Mouse (Mus musculus): ENCODE results near the gene Pyroxd2. TPM values are rescaled to one million over a fixed set of nuclear protein-coding genes. Genes with fewer than 3 reads are reported as not detected.

The Pyroxd2 gene
- polyA plus RNA-seq, 1 experiment from 2014 or later, result 4.3 TPM

DNA sequence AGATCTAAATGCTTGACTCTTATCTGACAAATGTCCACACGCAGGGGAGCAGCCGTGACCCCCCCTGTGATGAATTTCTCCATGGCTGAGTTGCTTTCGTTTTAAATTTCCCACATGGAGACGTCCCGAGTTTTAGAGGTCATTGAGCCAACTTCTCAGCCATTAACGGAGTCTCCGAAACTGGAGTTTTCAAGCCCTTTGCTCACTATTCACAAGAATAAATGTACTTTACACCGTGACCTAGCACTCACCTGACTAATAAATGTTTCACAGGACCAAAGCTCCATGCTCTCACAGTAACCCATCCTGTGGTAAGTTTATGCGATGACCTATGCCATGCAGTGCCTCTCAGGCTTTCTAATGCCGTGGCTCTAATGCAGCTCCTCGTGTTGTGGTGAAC is 2.4 kb downstream of the Pyroxd2 start:
- Histone ChIP-seq H3K4me1 (ENCODE audit: insufficient read depth, low read depth, low read length) (peaks cover 5% of the 10 kb centered on the region; the same call in 1 of the 2 replicates), H3K4me3 (ENCODE audit: low read depth, low read length) (no peak overlapping the region), H3K4me2 (replicated peaks; ENCODE audit: low read depth, low read length) (no peak overlapping the region), H3K27me3 (replicated peaks; ENCODE audit: insufficient read depth, low read length) (no peaks in the 10 kb centered on the region), H3K9me3 (ENCODE audit: low read length) (no peaks in the 10 kb centered on the region), H3K9ac (replicated peaks; ENCODE audit: low read depth) (no peak overlapping the region), H3K27ac (ENCODE audit: low read length) (no peak overlapping the region), H3K36me3 (ENCODE audit: insufficient read depth, low read length) (no peaks in the 10 kb centered on the region)
- no peak for TF ChIP-seq CTCF (IDR thresholded peaks at IDR 0.05)
- no peak for TF ChIP-seq EP300 (IDR thresholded peaks at IDR 0.05)
- no peak for ATAC-seq
- DNase-seq (ENCODE audit: low spot score), result no peak
- 59% methylated on average over 11 of the region's 11 CpGs for WGBS

DNA sequence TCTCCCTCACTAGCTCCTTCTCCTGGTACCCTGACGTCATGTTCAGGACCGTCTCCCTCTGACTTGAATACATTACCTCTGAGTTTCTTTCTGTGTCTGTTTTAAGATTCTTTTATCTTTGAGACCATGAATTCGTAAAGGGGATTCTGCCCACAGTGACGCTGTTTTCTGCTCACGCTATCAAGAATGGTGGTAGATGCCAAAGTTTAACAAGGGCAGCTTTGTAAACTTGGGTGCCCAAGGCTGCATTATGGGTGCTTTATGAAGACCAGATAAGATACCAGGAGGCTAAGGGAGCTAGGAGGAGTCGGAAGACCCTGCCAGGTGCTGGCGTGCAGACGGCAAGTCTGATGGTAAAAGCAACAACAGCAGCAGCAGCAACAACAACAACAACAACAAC is 5.9 kb downstream of the Pyroxd2 start:
- no peak for DNase-seq (ENCODE audit: low spot score)
- no peaks in the 10 kb centered on the region for H3K36me3 ChIP-seq (ENCODE audit: insufficient read depth, low read length)
- H3K27me3 ChIP-seq (replicated peaks; ENCODE audit: insufficient read depth, low read length), result no peaks in the 10 kb centered on the region
- no peak overlapping the region for H3K9ac ChIP-seq (replicated peaks; ENCODE audit: low read depth)
- H3K9me3 ChIP-seq (ENCODE audit: low read length), result no peaks in the 10 kb centered on the region
- no peak overlapping the region for H3K27ac ChIP-seq (ENCODE audit: low read length)
- no peak overlapping the region for H3K4me3 ChIP-seq (ENCODE audit: low read depth, low read length)
- H3K4me2 ChIP-seq (replicated peaks; ENCODE audit: low read depth, low read length), result no peak overlapping the region
- peaks cover under 1% of the 10 kb centered on the region; the same call in 1 of the 2 replicates for H3K4me1 ChIP-seq (ENCODE audit: insufficient read depth, low read depth, low read length)
- WGBS, result 91% methylated on average over 8 of the region's 8 CpGs
- no peak for TF ChIP-seq CTCF (IDR thresholded peaks at IDR 0.05)
- ATAC-seq, result no peak

DNA sequence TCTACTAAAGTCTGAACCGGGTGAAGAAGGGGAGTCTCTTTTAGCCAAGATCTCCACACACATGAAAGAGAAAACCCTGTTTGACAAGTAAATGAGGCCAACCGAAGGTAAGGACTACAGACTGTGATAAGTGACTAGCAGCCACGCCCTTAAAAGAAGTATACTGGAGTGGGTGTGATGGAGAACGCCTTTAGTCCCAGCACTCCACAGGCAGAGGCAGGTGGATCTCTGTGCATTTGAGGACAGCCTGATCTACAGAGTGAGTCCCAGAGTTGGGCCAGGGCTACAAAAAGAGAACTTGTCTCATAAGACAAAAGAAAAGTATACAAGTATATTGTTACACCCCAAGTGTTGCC is 6.7 kb downstream of the Pyroxd2 start:
- H3K4me1 ChIP-seq (ENCODE audit: insufficient read depth, low read depth, low read length), result no peaks in the 10 kb centered on the region
- no peaks in the 10 kb centered on the region for H3K9me3 ChIP-seq (ENCODE audit: low read length)
- DNase-seq (ENCODE audit: low spot score), result no peak
- no peak for TF ChIP-seq CTCF (IDR thresholded peaks at IDR 0.05)
- no peak overlapping the region for H3K27ac ChIP-seq (ENCODE audit: low read length)
- no peak overlapping the region for H3K4me2 ChIP-seq (replicated peaks; ENCODE audit: low read depth, low read length)
- no peaks in the 10 kb centered on the region for H3K27me3 ChIP-seq (replicated peaks; ENCODE audit: insufficient read depth, low read length)
- H3K9ac ChIP-seq (replicated peaks; ENCODE audit: low read depth), result no peak overlapping the region
- 61% methylated on average over 4 of the region's 4 CpGs for WGBS
- no peak overlapping the region for H3K4me3 ChIP-seq (ENCODE audit: low read depth, low read length)
- ATAC-seq, result no peak
- no peaks in the 10 kb centered on the region for H3K36me3 ChIP-seq (ENCODE audit: insufficient read depth, low read length)

DNA sequence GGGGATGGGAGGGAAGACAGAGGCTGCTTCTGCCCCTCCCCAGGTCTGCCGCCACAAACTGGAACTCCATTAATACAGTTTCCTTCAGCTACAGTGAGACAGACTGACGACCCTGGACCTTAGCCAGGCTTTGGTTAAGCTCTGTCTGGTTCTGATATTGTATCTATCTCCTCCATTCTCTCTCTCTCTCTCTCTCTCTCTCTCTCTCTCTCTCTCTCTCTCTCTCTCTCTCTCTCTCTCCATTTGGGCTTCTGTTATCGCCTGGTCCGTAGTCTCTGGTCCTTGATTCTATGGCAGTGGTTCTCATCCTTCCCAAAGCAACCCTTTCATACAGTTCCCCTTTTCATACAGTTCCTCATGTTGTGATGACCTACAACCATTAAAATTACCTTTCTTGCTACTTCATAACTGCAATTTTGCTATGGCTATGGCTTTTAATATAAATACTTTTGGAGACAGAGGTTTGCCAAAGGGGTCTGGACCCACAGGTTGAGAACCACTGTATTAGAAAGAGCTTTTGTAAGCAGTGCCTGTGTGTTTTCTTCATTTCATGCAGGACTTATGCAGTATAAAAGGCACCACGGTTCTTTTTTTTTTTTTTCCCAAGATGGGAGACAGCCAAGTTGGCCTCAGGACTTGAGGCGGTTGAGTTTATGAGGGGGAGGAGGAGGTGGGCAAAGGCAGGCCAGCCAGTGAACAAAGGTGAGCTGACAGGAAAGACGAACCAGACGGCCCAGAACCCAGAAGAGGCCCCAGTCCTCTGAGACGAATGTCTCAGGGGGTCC is 7.3 kb downstream of the Pyroxd2 start:
- H3K4me1 ChIP-seq (ENCODE audit: insufficient read depth, low read depth, low read length), result no peaks in the 10 kb centered on the region
- no peak for TF ChIP-seq CTCF (IDR thresholded peaks at IDR 0.05)
- no peak for TF ChIP-seq EP300 (IDR thresholded peaks at IDR 0.05)
- no peak overlapping the region for H3K4me2 ChIP-seq (replicated peaks; ENCODE audit: low read depth, low read length)
- DNase-seq (ENCODE audit: low spot score), result no peak
- no peaks in the 10 kb centered on the region for H3K9me3 ChIP-seq (ENCODE audit: low read length)
- H3K27me3 ChIP-seq (replicated peaks; ENCODE audit: insufficient read depth, low read length), result no peaks in the 10 kb centered on the region
- no peak overlapping the region for H3K27ac ChIP-seq (ENCODE audit: low read length)
- no peaks in the 10 kb centered on the region for H3K36me3 ChIP-seq (ENCODE audit: insufficient read depth, low read length)
- no peak overlapping the region for H3K9ac ChIP-seq (replicated peaks; ENCODE audit: low read depth)
- H3K4me3 ChIP-seq (ENCODE audit: low read depth, low read length), result no peak overlapping the region
- no peak for ATAC-seq
- WGBS, result 55% methylated on average over 9 of the region's 9 CpGs

DNA sequence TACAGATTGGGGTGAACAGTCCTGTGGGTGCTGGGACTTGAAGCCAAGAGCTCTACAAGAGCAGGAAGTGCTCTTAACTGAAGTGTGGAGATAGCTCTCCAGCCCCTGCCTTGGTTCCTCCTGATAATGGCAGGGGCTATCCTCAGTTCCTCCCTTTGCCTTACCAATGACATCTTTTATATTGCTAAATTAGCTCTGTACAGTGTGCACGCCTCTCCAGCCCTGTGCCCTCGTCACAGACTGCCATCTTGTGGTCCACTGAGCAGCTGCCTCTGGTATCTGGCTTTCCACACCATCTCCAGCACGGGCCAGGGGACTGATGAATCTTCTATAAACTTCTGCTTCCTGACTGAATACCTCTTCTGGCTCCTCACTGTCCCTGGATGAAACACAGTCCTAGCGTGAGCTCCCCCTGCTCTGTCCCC is 8.4 kb downstream of the Pyroxd2 start:
- no peaks in the 10 kb centered on the region for H3K9me3 ChIP-seq (ENCODE audit: low read length)
- TF ChIP-seq EP300 (IDR thresholded peaks at IDR 0.05) (no peak), CTCF (IDR thresholded peaks at IDR 0.05) (peak; percentile 83)
- 17% methylated on average over 4 of the region's 4 CpGs for WGBS
- H3K9ac ChIP-seq (replicated peaks; ENCODE audit: low read depth), result no peak overlapping the region
- no peak overlapping the region for H3K4me2 ChIP-seq (replicated peaks; ENCODE audit: low read depth, low read length)
- no peak overlapping the region for H3K27ac ChIP-seq (ENCODE audit: low read length)
- no peaks in the 10 kb centered on the region for H3K27me3 ChIP-seq (replicated peaks; ENCODE audit: insufficient read depth, low read length)
- ATAC-seq (peak; percentile 82), DNase-seq (ENCODE audit: low spot score) (peak; percentile 68)
- H3K4me3 ChIP-seq (ENCODE audit: low read depth, low read length), result no peak overlapping the region
- no peaks in the 10 kb centered on the region for H3K36me3 ChIP-seq (ENCODE audit: insufficient read depth, low read length)
- no peaks in the 10 kb centered on the region for H3K4me1 ChIP-seq (ENCODE audit: insufficient read depth, low read depth, low read length)

DNA sequence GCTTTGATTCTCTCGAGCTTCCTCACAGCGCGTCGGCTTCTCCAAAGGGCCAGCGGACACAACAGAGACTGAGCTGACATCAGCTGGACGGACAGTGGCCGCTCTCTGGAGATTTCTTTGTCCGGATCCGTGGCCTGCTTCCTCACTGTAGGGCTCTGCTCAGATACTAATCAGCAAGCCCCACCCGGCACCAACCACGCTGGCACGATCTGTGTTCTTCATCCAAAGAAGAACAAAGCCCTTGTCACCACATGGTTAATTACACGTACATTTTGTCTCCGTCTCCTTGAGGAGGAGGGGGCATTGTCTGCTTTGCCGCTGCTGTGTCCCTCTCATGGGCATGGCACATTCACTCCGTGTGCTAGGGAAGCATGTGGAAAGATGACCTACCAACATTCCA is 9.3 kb downstream of the Pyroxd2 start:
- H3K9me3 ChIP-seq (ENCODE audit: low read length), result no peaks in the 10 kb centered on the region
- 69% methylated on average over 16 of the region's 16 CpGs for WGBS
- H3K4me1 ChIP-seq (ENCODE audit: insufficient read depth, low read depth, low read length), result no peaks in the 10 kb centered on the region
- TF ChIP-seq EP300 (IDR thresholded peaks at IDR 0.05), result no peak
- TF ChIP-seq CTCF (IDR thresholded peaks at IDR 0.05), result no peak
- H3K36me3 ChIP-seq (ENCODE audit: insufficient read depth, low read length), result no peaks in the 10 kb centered on the region
- H3K4me2 ChIP-seq (replicated peaks; ENCODE audit: low read depth, low read length), result no peak overlapping the region
- DNase-seq (ENCODE audit: low spot score) (no peak), ATAC-seq (no peak)
- H3K4me3 ChIP-seq (ENCODE audit: low read depth, low read length), result no peak overlapping the region
- no peak overlapping the region for H3K9ac ChIP-seq (replicated peaks; ENCODE audit: low read depth)
- H3K27me3 ChIP-seq (replicated peaks; ENCODE audit: insufficient read depth, low read length), result no peaks in the 10 kb centered on the region
- H3K27ac ChIP-seq (ENCODE audit: low read length), result no peak overlapping the region

Data from lung, postnatal 0 days (tissue).